Mouse (Mus musculus): ENCODE data around the gene Gpatch2.

- TF ChIP-seq GATA1 (IDR thresholded peaks at IDR 0.05; ENCODE audit: low read length) (no peak), TAL1 (IDR thresholded peaks at IDR 0.05; ENCODE audit: low read length) (no peak)
Measured at GRCm38 (mm10) chr1:187321814-187322213, 106.5 kb downstream of the Gpatch2 start.

Data from erythroblast, embryonic 14.5 days (primary cell).